Mouse (Mus musculus) adrenal gland (tissue): ENCODE results near the gene Wdfy3.

ENCODE experiments used
- intact Hi-C: fragments of 180-260 bp; cut with DNase I; formaldehyde crosslinking; loops from one replicate; pipeline ENCODE4 v1.15.1; 2025

Wdfy3 gene

DNA sequence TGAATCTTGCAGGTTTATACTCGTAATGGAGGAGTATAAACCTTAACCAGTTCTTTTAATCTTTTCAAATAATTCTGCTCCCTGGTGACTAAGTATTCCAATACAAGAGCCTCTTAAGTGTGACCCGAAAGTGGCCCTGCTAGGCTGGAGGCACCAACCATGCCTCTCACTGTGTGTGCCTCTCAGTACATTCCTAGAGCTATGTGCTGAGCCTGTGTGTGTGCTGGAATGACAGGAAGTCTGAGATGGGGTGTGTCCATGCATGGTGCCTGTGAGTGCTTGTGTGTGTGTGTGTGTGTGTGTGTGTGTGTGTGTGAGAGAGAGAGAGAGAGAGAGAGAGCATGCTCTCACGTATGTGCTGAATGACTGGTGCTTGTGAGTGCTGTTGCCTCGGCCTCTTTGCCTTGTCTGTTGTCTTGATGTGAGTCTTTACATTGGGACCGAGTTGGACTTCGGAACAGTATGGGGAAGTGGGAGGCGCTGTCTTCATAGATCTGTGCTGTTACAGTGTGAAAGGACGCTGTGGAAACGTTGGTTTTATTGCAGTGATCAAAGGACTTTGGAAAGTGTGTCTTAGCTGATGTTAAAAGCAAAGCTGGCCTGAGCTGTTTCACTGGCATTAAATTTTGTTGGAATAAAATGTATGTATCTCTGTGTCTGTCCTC, 267.2 kb downstream of the Wdfy3 start:
- intact Hi-C loops, result no loop called here

DNA sequence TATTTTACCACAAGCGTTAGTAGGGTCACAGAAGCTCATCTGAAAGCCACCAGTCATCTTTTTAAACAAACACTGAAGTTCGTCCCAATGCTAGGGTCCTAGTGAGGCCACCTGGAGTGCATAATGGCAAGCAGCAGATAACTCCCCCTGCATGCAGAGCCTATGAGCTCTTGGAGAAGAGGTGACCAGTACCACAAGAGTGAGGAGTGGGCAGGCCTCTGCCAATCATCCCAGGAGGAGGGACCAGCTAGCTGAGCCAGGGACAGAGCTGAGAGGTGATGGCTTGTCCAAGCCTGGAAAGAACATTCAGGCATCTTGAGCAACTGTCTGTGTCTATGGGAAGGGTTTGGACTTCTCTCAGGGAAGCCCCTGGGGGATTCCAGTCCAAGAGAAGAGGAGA, 267.8 kb downstream of the Wdfy3 start:
- intact Hi-C loops, result no loop called here

DNA sequence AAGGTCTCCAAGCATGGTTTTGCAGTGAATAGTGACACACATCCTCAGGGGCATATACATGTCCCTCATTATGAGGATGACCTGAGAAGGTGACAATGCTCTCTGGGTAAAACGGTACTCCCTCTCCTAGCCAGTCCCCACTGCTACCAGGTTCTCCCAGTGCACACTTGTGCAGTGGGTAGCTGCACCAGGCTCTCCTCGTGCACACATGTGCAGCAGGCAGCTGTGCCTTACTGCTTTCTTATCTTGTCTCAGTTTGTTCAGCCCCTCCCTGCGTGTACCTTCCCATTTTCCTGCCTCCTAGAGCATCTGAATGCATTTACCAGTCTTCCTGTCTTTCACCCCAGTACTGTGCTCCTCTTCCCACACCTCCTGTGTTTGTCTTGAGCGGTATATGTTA, 277.1 kb downstream of the Wdfy3 start:
- intact Hi-C loops, result no loop called here

DNA sequence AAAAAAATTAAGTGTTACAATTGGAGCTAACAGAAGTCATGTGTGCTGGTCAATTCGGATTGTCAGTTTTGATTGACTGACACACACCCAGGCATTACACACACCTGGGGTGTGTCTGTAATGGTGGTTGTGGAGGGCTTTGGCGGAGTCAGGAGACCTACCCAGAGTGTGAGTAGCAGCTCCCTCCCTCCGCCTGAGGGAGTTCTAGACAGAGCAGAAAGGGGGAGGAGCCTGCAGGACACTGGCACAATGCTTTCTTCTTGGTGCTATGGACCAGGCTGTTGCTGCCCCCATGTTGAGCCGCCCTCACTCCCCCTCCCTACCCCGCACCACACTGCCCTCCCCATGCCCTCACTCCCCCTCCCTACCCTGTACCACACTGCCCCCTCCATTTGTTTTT, 279.2 kb downstream of the Wdfy3 start:
- intact Hi-C loops, result no loop called here

DNA sequence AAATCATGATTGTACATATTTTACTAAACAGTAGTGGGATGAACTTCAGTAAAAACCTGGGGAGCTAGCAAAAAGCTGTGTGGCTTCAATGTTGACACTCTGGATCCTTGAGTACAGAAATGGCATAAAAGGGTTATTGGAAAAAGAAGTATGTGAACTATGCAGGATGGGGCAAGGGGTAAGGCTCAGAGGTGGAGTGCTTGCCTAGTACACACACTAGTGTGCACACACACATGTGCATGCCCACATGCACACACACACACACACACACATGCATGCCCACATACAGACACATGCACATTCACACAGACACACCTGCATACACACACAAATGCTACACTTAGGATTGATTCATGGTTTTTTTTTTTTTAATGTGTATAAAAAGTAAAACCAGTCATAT, 280.0 kb downstream of the Wdfy3 start:
- intact Hi-C loops, result no loop called here

GRCm38 (mm10) chr5:101785921-101786614, 283.7 kb downstream of the Wdfy3 start:
- intact Hi-C loops, result no loop called here

DNA sequence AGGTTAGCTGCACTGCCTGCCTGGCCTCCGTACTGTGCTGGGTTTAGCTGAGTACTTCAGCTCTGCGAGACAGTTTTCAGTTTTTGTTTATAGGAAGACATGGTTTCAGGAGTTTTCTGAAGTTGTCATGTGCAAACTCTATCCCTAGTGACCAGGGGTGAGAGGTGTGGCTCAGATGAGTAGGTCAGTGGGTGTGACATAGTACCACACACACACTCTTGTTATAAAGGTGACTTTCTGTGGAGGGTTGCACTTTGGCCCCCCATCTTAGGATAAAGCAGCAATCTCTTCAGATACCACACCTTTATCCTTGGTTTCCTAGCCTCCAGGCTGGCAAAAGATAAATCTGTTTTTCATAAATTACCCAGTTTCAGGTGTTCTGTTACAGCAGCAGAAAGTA, 284.9 kb downstream of the Wdfy3 start:
- intact Hi-C loops, result no loop called here

GRCm38 (mm10) chr5:101784328-101784727, 285.4 kb downstream of the Wdfy3 start:
- intact Hi-C loops, result no loop called here
